Mouse (Mus musculus) stomach, postnatal 0 days (tissue): ENCODE data around the gene St3gal6. TPM values are rescaled to one million over a fixed set of nuclear protein-coding genes. Genes with fewer than 3 reads are reported as not detected.

Experiments
- ATAC-seq: fragments of 200-750 bp; cut with Nextera tagmentation; 2 replicates; pipeline ENCODE4 v1.8.0; 2017; ENCODE audit not compliant: low FRiP score, low TSS enrichment
- DNase-seq: peaks from one replicate; pipeline ENCODE4 v3.0.0-alpha.2; 2016; ENCODE audit warnings: low spot score
- H3K27ac ChIP-seq: fragments of 300-500 bp; sonication (generic); replicated peaks from 2 replicates; pipeline ENCODE4 v1.5.1; 2014; ENCODE audit warnings: mild to moderate bottlenecking, control low read depth
- H3K27me3 ChIP-seq: fragments of 300-500 bp; sonication (generic); 2 replicates; pipeline ENCODE4 v1.6.1; 2014; ENCODE audit warnings: low read length; ENCODE audit not compliant: control insufficient read depth, insufficient read depth
- H3K36me3 ChIP-seq: fragments of 300-500 bp; sonication (generic); 2 replicates; pipeline ENCODE4 v1.6.1; 2014; ENCODE audit warnings: low read length, mixed read lengths; ENCODE audit not compliant: control insufficient read depth, insufficient read depth
- H3K4me1 ChIP-seq: fragments of 300-500 bp; sonication (generic); replicated peaks from 2 replicates; pipeline ENCODE4 v1.6.1; 2014; ENCODE audit warnings: antibody characterized with exemption; ENCODE audit not compliant: control insufficient read depth, insufficient read depth
- H3K4me2 ChIP-seq: fragments of 300-500 bp; sonication (generic); replicated peaks from 2 replicates; pipeline ENCODE4 v1.6.1; 2014; ENCODE audit warnings: low read depth, mild to moderate bottlenecking, control low read depth, moderate library complexity
- H3K4me3 ChIP-seq: fragments of 300-500 bp; sonication (generic); 2 replicates; pipeline ENCODE4 v1.5.1; 2014; ENCODE audit warnings: low read depth, low read length, control low read depth
- H3K9ac ChIP-seq: fragments of 300-500 bp; sonication (generic); 2 replicates; pipeline ENCODE4 v1.6.1; 2014; ENCODE audit warnings: mild to moderate bottlenecking, low read length, control low read depth, mixed read lengths
- H3K9me3 ChIP-seq: fragments of 300-500 bp; sonication (generic); 2 replicates; pipeline ENCODE4 v1.6.1; 2016; ENCODE audit warnings: low read length; ENCODE audit not compliant: control insufficient read depth
- CTCF ChIP-seq: IDR thresholded peaks from 2 replicates; pipeline ENCODE4 v1.5.1; 2016; ENCODE audit warnings: antibody characterized with exemption, low read depth, mild to moderate bottlenecking, moderate library complexity
- EP300 ChIP-seq: optimal IDR thresholded peaks from 2 replicates; pipeline ENCODE3; 2016; ENCODE audit warnings: antibody characterized with exemption
- WGBS: fragments of 180-500 bp; shearing (Covaris S2); extraction: QIAGEN DNeasy Blood & Tissue Kit; methylation state at CpG from one replicate; pipeline ENCODE4 v1.1.7; 2014; 5-methylcytosine and 5-hydroxymethylcytosine counted together
- polyA plus RNA-seq: library from polyadenylated mRNA; unstranded; fragments of >200 nt; fragmentation: Nextera tagmentation; extraction: Ambion mirVana; gene quantifications from 2 replicates; pipeline ENCODE4 v1.2.1, GENCODE M21; 2015

St3gal6 gene
- polyA plus RNA-seq, 1 experiment from 2014 or later: 8.0 TPM

DNA sequence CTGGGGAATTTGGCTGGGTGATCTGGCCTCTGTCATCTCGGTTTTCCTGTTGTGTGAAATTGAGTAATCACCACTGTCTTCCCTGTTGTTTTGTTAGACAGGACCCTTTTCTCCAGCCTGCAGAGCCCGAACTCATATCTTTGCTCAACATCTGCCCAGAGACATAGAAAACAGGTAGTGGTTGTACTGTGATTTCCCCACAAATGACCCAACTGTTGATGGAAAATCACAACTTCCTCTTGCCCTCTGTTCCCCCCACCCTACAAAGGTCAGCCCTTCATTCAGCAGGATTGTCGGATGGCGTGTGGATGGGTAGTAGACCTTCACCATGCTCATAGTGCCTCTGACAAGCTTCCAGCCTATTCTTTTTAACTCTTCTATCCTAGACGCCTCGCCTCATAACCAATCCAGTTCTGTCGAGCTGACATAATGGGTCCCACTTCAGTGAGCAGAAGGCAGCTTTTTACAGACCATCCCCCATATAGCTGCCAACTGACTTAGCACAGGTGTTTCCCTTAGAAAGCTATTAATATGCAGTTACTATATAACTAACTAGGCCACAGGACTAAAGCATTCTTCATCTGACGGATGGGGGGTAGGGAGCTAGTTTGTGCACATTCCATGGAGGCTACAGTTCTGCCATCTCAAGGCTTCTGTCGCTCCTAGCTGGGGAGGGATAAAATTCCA, 42.7 kb downstream of the St3gal6 start:
- Histone ChIP-seq H3K4me1 (no peaks in the 10 kb centered on the region), H3K9me3 (no peaks in the 10 kb centered on the region), H3K36me3 (0 out of 2 replicates have a peak, but pooled peaks cover 5% of the 10 kb centered on the region), H3K27me3 (no peaks in the 10 kb centered on the region), H3K4me3 (no peak overlapping the region), H3K4me2 (no peak overlapping the region), H3K9ac (no peak overlapping the region), H3K27ac (no peak overlapping the region)
- TF ChIP-seq CTCF (no peak), EP300 (no peak)
- WGBS: 64% methylated on average over 9 of the region's 9 CpGs
- ATAC-seq (no peak), DNase-seq (no peak)

DNA sequence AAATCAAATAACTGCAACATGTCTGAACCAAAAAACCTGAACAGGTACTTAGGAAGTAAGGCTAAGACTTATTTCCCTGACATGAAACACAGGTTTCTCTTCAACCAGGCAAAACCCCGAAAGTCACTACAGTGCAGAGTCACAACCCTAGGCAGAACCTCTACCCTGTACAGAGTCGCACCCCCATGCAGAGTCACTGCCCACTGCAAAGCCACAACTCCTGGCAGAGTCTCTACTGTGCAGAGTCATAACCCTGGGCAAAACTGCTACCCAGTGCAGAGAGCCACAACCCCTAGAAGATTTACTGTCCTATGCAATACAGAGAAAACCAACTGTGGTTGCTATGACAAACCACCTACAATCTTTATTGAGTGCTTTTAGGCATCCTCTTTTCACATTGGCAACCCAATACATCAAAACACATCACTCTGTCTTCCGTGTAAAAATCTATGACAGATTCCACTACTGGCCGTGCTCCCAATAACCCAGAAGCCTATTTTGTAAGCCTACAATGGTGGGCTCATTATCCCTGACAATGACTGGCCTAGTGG, 44.1 kb downstream of the St3gal6 start:
- no peak for DNase-seq
- Histone ChIP-seq H3K9ac (no peak overlapping the region), H3K4me2 (no peak overlapping the region), H3K36me3 (0 out of 2 replicates have a peak, but pooled peaks cover 5% of the 10 kb centered on the region), H3K27ac (no peak overlapping the region), H3K9me3 (no peaks in the 10 kb centered on the region), H3K27me3 (no peaks in the 10 kb centered on the region), H3K4me1 (no peaks in the 10 kb centered on the region), H3K4me3 (no peak overlapping the region)
- 85% methylated on average over 4 of the region's 4 CpGs for WGBS
- TF ChIP-seq CTCF (no peak), EP300 (no peak)
- no peak for ATAC-seq

DNA sequence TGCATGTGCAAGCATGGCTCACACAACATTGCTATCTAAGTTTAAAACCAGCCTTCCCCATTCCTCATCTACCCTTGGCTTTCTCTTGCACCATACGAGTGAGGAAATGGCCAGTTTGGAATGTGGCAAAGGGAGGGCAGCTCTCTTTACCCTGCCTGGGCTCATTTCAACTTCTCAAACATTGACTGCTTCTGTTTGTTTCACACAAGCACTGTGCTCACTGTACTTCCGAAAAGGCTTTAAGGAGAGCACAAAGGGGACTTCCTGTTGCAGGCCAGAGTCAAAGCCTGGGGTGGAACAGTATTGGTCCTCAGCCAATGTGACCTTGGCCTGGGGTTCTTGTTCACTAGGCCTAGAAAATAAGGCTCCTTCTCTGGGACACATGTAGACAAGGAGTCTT, 47.7 kb downstream of the St3gal6 start:
- peak; percentile 81 for ATAC-seq
- Histone ChIP-seq H3K9ac (no peak overlapping the region), H3K36me3 (0 out of 2 replicates have a peak, but pooled peaks cover 13% of the 10 kb centered on the region), H3K27ac (peak overlapping the region; percentile 71), H3K9me3 (no peaks in the 10 kb centered on the region), H3K27me3 (no peaks in the 10 kb centered on the region), H3K4me2 (no peak overlapping the region), H3K4me3 (no peak overlapping the region), H3K4me1 (no peaks in the 10 kb centered on the region)
- peak; percentile 34 for DNase-seq
- TF ChIP-seq CTCF (no peak), EP300 (no peak)
- WGBS: 29% methylated on average over 2 of the region's 2 CpGs

DNA sequence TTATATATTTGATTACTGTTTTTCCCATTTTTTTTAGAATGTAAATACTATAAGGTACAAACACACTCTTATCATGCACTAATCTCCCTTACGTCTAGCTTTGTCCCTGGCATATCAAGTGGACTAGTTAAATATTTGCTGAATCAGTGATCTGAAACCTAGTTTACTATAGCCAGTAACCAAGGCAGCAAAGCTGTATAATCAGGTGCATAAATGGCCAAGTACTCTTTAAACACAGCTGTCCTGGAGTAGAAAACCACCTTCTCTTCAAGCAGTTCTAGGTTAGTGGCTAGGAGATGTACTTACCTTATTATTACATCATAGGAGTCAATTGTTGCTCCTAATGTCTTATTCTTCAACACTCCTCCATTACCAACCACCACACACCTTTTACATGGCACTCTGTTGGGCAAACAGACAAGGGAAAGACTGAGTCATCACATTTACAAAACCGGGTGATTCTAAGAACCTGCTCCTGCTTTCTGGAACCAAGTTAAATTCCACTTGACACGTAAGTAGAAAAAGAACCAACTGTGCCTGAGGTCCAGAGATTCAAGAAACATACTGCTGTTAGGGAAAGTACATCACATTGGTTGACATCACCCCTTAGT, 48.4 kb downstream of the St3gal6 start:
- Histone ChIP-seq H3K4me2 (no peak overlapping the region), H3K27ac (peak overlapping the region; percentile 71; the same call in 1 of the 2 replicates), H3K9me3 (no peaks in the 10 kb centered on the region), H3K36me3 (0 out of 2 replicates have a peak, but pooled peaks cover 13% of the 10 kb centered on the region), H3K4me3 (no peak overlapping the region), H3K9ac (no peak overlapping the region), H3K27me3 (no peaks in the 10 kb centered on the region), H3K4me1 (no peaks in the 10 kb centered on the region)
- DNase-seq (no peak), ATAC-seq (peak; percentile 68)
- TF ChIP-seq EP300 (no peak), CTCF (no peak)
- WGBS: 55% methylated on average over 3 of the region's 3 CpGs

DNA sequence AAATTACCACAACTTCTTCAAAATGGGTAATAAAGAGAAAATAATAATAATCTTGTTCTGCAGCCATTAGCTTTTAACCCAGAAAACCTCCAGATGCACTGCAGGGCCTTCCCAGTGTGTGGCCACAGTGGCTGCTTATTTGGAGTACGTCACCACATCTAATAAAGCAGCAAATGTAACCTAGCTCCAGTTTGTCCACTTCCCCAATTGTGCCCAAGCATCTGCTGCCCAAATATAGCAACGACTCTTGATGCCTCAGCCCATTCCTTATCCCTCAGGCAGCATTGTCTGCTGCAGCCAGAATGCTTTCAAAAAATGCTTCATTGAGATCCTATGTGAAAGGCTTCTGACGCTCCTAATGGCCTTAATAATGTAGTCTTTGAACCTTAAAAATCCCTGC, 49.2 kb downstream of the St3gal6 start:
- DNase-seq (no peak), ATAC-seq (no peak)
- Histone ChIP-seq H3K9ac (no peak overlapping the region), H3K4me1 (no peaks in the 10 kb centered on the region), H3K4me2 (no peak overlapping the region), H3K27me3 (no peaks in the 10 kb centered on the region), H3K27ac (0 out of 2 replicates have a peak overlapping the region, but pooled peaks have one; percentile 24), H3K9me3 (no peaks in the 10 kb centered on the region), H3K4me3 (no peak overlapping the region), H3K36me3 (0 out of 2 replicates have a peak, but pooled peaks cover 13% of the 10 kb centered on the region)
- 55% methylated on average over 3 of the region's 3 CpGs for WGBS
- TF ChIP-seq CTCF: no peak
- no peak for TF ChIP-seq EP300

DNA sequence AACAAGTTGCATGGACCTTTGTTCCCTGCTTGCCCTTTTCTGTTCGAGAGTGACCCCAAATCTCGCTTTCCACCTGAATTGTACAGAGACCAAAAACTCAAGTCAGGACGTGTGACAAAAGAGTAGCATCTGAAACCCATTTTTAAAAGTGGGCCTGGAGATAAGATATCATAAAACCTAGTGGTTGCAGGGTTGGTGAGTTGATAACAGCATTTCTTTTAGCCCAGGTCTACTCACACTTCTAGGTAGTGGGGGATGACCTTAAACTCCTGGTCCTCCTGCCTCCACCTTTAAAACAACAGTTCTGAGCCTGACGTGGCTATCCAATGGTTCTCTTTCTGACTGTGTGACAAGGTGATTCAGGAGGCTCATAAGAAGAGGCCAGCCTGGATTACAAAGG, 53.2 kb downstream of the St3gal6 start:
- no peak overlapping the region for H3K4me3 ChIP-seq
- ATAC-seq (no peak), DNase-seq (no peak)
- H3K4me2 ChIP-seq: no peak overlapping the region
- no peak overlapping the region for H3K27ac ChIP-seq
- H3K27me3 ChIP-seq: no peaks in the 10 kb centered on the region
- H3K4me1 ChIP-seq: no peaks in the 10 kb centered on the region
- 0 out of 2 replicates have a peak, but pooled peaks cover 10% of the 10 kb centered on the region for H3K36me3 ChIP-seq
- H3K9me3 ChIP-seq: no peaks in the 10 kb centered on the region
- no peak overlapping the region for H3K9ac ChIP-seq
- 72% methylated on average over 4 of the region's 4 CpGs for WGBS
- TF ChIP-seq EP300 (no peak), CTCF (no peak)
